Mouse (Mus musculus) kidney, adult 2 months (tissue): Measurements from ENCODE around the gene Gm21973.

Source experiments
- CTCF ChIP-seq: fragments of 200-500 bp; conservative IDR thresholded peaks from 2 replicates; pipeline ENCODE4 v1.5.1; 2011; ENCODE audit warnings: low read depth, mild to moderate bottlenecking, control low read depth, low read length, moderate library complexity, mixed read lengths; ENCODE audit not compliant: insufficient read depth, insufficient read length
- POLR2A ChIP-seq: fragments of 200-500 bp; IDR thresholded peaks from one replicate; pipeline ENCODE4 v1.6.1; 2011; ENCODE audit warnings: low read depth, low read length, control low read depth

DNA sequence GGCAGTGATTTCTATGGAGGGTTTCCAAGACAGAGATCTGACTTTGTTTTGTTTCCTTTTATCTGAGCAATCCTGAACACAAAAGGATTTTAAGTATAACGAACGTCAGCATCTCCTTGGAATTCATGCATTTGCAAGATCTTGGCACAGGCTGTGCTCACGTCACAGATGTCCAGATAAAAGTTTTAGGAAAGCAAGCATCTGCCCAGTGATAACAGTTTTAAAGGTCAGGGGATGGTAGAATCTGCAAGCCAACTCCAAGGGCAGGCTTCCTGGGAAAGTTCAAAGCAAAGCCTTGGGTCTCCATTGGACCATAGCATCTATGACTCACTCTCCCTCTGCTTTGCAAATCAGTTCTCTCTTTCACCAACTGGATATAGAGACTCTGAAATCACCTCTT, 5.4 kb downstream of the Gm21973 start:
- TF ChIP-seq CTCF = no peak
- no peak for TF ChIP-seq POLR2A
